Mouse (Mus musculus): ENCODE measurements around the gene Prrg2. TPM values are rescaled to one million over a fixed set of nuclear protein-coding genes. Genes with fewer than 3 reads are reported as not detected.

The Prrg2 gene
- polyA plus RNA-seq, 1 experiment from 2014 or later: 33.7 TPM

GRCm38 (mm10) chr7:45040851-45041250, 21.6 kb downstream of the Prrg2 start:
- H3K9ac ChIP-seq: no peak overlapping the region
- no peak overlapping the region for H3K27ac ChIP-seq
- H3K4me1 ChIP-seq: no peaks in the 10 kb centered on the region
- ATAC-seq (replicated peaks; ENCODE audit: low FRiP score): no peak
- H3K27me3 ChIP-seq: no peaks in the 10 kb centered on the region
- H3K4me2 ChIP-seq: no peak overlapping the region
- WGBS: 91% methylated on average over 9 of the region's 9 CpGs
- no peaks in the 10 kb centered on the region for H3K9me3 ChIP-seq (replicated peaks)
- H3K4me3 ChIP-seq (replicated peaks): no peak overlapping the region
- H3K36me3 ChIP-seq: peaks cover 100% of the 10 kb centered on the region

- 92% methylated on average over 9 of the region's 9 CpGs for WGBS
- no peak overlapping the region for H3K9ac ChIP-seq
- no peak overlapping the region for H3K4me2 ChIP-seq
- no peaks in the 10 kb centered on the region for H3K9me3 ChIP-seq (replicated peaks)
- H3K4me3 ChIP-seq (replicated peaks): no peak overlapping the region
- no peak for ATAC-seq (replicated peaks; ENCODE audit: low FRiP score)
- H3K27me3 ChIP-seq: no peaks in the 10 kb centered on the region
- no peaks in the 10 kb centered on the region for H3K4me1 ChIP-seq
- H3K36me3 ChIP-seq: peaks cover 100% of the 10 kb centered on the region
- H3K27ac ChIP-seq: no peak overlapping the region
These were observed 24.1 kb downstream of the Prrg2 start for GRCm38 (mm10) chr7:45038411-45038810.

- Histone ChIP-seq H3K27ac (no peak overlapping the region), H3K27me3 (no peaks in the 10 kb centered on the region), H3K9me3 (replicated peaks) (no peaks in the 10 kb centered on the region), H3K36me3 (peaks cover 100% of the 10 kb centered on the region), H3K4me2 (no peak overlapping the region), H3K9ac (no peak overlapping the region), H3K4me1 (no peaks in the 10 kb centered on the region), H3K4me3 (replicated peaks) (no peak overlapping the region)
- WGBS: 73% methylated on average over 7 of the region's 7 CpGs
- no peak for ATAC-seq (replicated peaks; ENCODE audit: low FRiP score)
These were observed 24.6 kb downstream of the Prrg2 start for GRCm38 (mm10) chr7:45037720-45038361.

GRCm38 (mm10) chr7:45036702-45037101, 25.8 kb downstream of the Prrg2 start:
- Histone ChIP-seq H3K36me3 (peaks cover 100% of the 10 kb centered on the region), H3K9ac (no peak overlapping the region), H3K27ac (no peak overlapping the region), H3K4me2 (no peak overlapping the region), H3K27me3 (no peaks in the 10 kb centered on the region), H3K4me1 (no peaks in the 10 kb centered on the region), H3K4me3 (replicated peaks) (no peak overlapping the region), H3K9me3 (replicated peaks) (no peaks in the 10 kb centered on the region)
- no peak for ATAC-seq (replicated peaks; ENCODE audit: low FRiP score)
- 82% methylated on average over 11 of the region's 11 CpGs for WGBS

GRCm38 (mm10) chr7:45035631-45036030, 26.8 kb downstream of the Prrg2 start:
- Histone ChIP-seq H3K4me1 (no peaks in the 10 kb centered on the region), H3K27me3 (no peaks in the 10 kb centered on the region), H3K9me3 (replicated peaks) (no peaks in the 10 kb centered on the region), H3K9ac (no peak overlapping the region), H3K4me2 (no peak overlapping the region), H3K4me3 (replicated peaks) (no peak overlapping the region), H3K36me3 (peaks cover 100% of the 10 kb centered on the region), H3K27ac (no peak overlapping the region)
- WGBS: 90% methylated on average over 3 of the region's 3 CpGs
- no peak for ATAC-seq (replicated peaks; ENCODE audit: low FRiP score)

- no peaks in the 10 kb centered on the region for H3K4me1 ChIP-seq
- no peak overlapping the region for H3K4me2 ChIP-seq
- no peak overlapping the region for H3K9ac ChIP-seq
- peaks cover 100% of the 10 kb centered on the region for H3K36me3 ChIP-seq
- no peak overlapping the region for H3K27ac ChIP-seq
- no peaks in the 10 kb centered on the region for H3K9me3 ChIP-seq (replicated peaks)
- no peaks in the 10 kb centered on the region for H3K27me3 ChIP-seq
- WGBS: 94% methylated on average over 19 of the region's 19 CpGs
- ATAC-seq (replicated peaks; ENCODE audit: low FRiP score): no peak
- no peak overlapping the region for H3K4me3 ChIP-seq (replicated peaks)
These were observed 28.6 kb downstream of the Prrg2 start for GRCm38 (mm10) chr7:45033722-45034359.

- no peak for ATAC-seq (replicated peaks; ENCODE audit: low FRiP score)
- Histone ChIP-seq H3K4me1 (no peaks in the 10 kb centered on the region), H3K27ac (no peak overlapping the region), H3K27me3 (no peaks in the 10 kb centered on the region), H3K9me3 (replicated peaks) (no peaks in the 10 kb centered on the region), H3K36me3 (peaks cover 96% of the 10 kb centered on the region), H3K4me3 (replicated peaks) (no peak overlapping the region), H3K4me2 (no peak overlapping the region), H3K9ac (no peak overlapping the region)
- WGBS: 93% methylated on average over 8 of the region's 8 CpGs
These were observed 31.6 kb downstream of the Prrg2 start for GRCm38 (mm10) chr7:45030857-45031256.

GRCm38 (mm10) chr7:45029995-45030394, 32.5 kb downstream of the Prrg2 start:
- no peak overlapping the region for H3K4me3 ChIP-seq (replicated peaks)
- no peak for ATAC-seq (replicated peaks; ENCODE audit: low FRiP score)
- WGBS: 94% methylated on average over 6 of the region's 6 CpGs

GRCm38 (mm10) chr7:45028351-45028750, 34.1 kb downstream of the Prrg2 start:
- H3K27me3 ChIP-seq: no peaks in the 10 kb centered on the region
- 82% methylated on average over 11 of the region's 11 CpGs for WGBS

More at GRCm38 (mm10) chr7:45029995-45030394, 32.5 kb downstream of the Prrg2 start:
- Histone ChIP-seq H3K36me3 (peaks cover 87% of the 10 kb centered on the region), H3K4me2 (no peak overlapping the region), H3K27me3 (no peaks in the 10 kb centered on the region), H3K9ac (no peak overlapping the region), H3K27ac (no peak overlapping the region), H3K4me1 (no peaks in the 10 kb centered on the region), H3K9me3 (replicated peaks) (no peaks in the 10 kb centered on the region)

GRCm38 (mm10) chr7:45027761-45028160, 34.7 kb downstream of the Prrg2 start:
- 92% methylated on average over 9 of the region's 9 CpGs for WGBS
- no peak for ATAC-seq (replicated peaks; ENCODE audit: low FRiP score)
- H3K36me3 ChIP-seq: peaks cover 65% of the 10 kb centered on the region

More at GRCm38 (mm10) chr7:45028351-45028750, 34.1 kb downstream of the Prrg2 start:
- Histone ChIP-seq H3K27ac (no peak overlapping the region), H3K9ac (no peak overlapping the region), H3K36me3 (peaks cover 71% of the 10 kb centered on the region), H3K4me3 (replicated peaks) (no peak overlapping the region), H3K4me1 (no peaks in the 10 kb centered on the region), H3K9me3 (replicated peaks) (no peaks in the 10 kb centered on the region), H3K4me2 (no peak overlapping the region)
- no peak for ATAC-seq (replicated peaks; ENCODE audit: low FRiP score)

GRCm38 (mm10) chr7:45026256-45026655, 36.2 kb downstream of the Prrg2 start:
- Histone ChIP-seq H3K4me1 (no peaks in the 10 kb centered on the region), H3K4me2 (no peak overlapping the region), H3K9ac (no peak overlapping the region), H3K27me3 (no peaks in the 10 kb centered on the region), H3K27ac (no peak overlapping the region), H3K4me3 (replicated peaks) (no peak overlapping the region), H3K36me3 (peaks cover 50% of the 10 kb centered on the region), H3K9me3 (replicated peaks) (no peaks in the 10 kb centered on the region)
- 59% methylated on average over 2 of the region's 2 CpGs for WGBS
- ATAC-seq (replicated peaks; ENCODE audit: low FRiP score): no peak

More at GRCm38 (mm10) chr7:45027761-45028160, 34.7 kb downstream of the Prrg2 start:
- no peak overlapping the region for H3K4me2 ChIP-seq
- no peaks in the 10 kb centered on the region for H3K4me1 ChIP-seq
- no peak overlapping the region for H3K27ac ChIP-seq
- no peak overlapping the region for H3K4me3 ChIP-seq (replicated peaks)
- H3K9ac ChIP-seq: no peak overlapping the region
- H3K9me3 ChIP-seq (replicated peaks): no peaks in the 10 kb centered on the region
- no peaks in the 10 kb centered on the region for H3K27me3 ChIP-seq

- Histone ChIP-seq H3K27me3 (no peaks in the 10 kb centered on the region), H3K9me3 (replicated peaks) (no peaks in the 10 kb centered on the region), H3K9ac (no peak overlapping the region), H3K4me3 (replicated peaks) (no peak overlapping the region), H3K27ac (0 out of 2 replicates have a peak overlapping the region, but pooled peaks have one; percentile 9), H3K4me1 (no peaks in the 10 kb centered on the region), H3K4me2 (no peak overlapping the region), H3K36me3 (peaks cover 44% of the 10 kb centered on the region)
- ATAC-seq (replicated peaks; ENCODE audit: low FRiP score): no peak
- 78% methylated on average over 8 of the region's 8 CpGs for WGBS
These were observed 36.8 kb downstream of the Prrg2 start for GRCm38 (mm10) chr7:45025601-45026220.
